Mouse (Mus musculus) megakaryocyte progenitor cell, adult 5-6 weeks (primary cell): Measurements from ENCODE around the gene Cep170b. TPM values are rescaled to one million over a fixed set of nuclear protein-coding genes. Genes with fewer than 3 reads are reported as not detected.

Experiments used
- ATAC-seq: replicated peaks from 2 replicates; pipeline ENCODE4 v1.8.0; 2016; ENCODE audit warnings: mild to moderate bottlenecking, moderate TSS enrichment, inconsistent platforms; ENCODE audit not compliant: poor library complexity
- total RNA-seq, 2 experiments: library from RNA; stranded (forward) in 1 of 2; stranded (reverse) in 1 of 2; fragments of 157-497, 149-512 nt in 1 of 2; fragments of 200-1000 nt in 1 of 2; gene quantifications; 2 replicates each; pipeline versions ENCODE4 v1.2.3 to v1.2.4; 2015 to 2017

Gene Cep170b
- total RNA-seq, 2 experiments from 2014 or later, result 2.1 to 4.7 TPM

DNA sequence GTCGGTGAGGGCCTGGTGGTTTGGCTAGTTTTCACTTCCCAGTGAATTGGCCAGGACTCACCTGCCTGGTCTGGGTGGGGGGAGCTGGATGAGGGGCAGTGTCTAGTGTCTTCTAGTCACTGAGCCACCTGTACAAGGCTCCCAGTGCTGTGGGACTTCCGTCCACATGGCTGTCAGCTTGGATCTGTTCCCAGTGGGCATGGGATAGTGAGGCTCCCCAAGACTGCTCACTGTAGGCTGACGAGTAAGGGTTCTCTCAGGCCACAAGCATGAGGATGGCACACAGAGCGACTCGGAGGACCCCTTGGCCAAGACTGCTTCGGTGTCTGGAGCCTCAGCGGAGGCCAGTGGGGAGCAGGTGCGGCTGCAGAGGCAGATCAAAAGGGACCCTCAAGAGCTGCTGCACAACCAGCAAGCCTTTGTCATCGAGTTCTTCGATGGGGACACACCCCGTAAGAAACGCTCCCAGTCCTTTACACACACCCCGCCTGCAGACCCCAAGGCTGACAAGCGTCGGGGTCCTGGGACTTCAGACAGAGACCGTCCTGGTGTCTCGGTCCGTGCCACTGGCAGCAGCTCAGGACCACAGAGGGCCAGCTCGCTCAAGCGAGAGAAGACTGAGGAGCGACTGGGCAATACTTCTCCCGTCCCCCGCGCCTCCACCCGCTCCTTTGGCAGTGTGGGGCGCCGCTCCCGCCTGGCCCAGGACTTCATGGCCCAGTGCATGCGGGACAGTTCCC, 15.8 kb downstream of the Cep170b start:
- ATAC-seq, result no peak

DNA sequence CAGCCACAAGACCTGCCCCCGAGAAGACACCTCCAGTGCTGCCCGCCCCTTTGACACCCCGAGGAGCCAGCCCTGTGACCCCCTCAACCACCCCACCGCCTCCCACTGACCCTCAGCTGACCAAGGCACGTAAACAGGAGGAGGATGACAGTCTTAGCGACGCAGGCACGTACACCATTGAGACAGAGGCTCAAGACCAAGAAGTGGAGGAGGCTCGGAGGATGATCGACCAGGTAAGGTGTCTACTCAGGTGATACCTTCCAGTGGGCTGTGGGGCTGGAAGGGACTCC, 16.3 kb downstream of the Cep170b start:
- no peak for ATAC-seq

DNA sequence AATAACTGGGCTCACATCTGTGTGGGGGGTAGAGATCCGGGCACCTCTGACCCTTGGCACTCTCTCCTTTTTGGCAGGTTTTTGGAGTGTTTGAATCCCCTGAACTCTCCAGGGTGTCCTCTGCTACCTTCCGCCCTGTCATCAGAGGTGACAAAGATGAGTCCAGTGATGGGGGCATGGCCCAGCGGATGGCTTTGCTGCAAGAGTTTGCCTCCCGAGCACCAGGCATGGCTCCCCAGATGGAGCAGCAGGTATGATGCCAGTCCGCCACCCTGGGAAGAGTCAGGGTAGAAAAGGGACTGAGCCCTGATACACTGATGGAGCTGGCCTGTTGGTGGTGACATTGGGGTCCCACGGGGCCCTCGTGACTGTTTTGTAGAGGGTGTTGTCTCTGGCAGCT, 16.8 kb downstream of the Cep170b start:
- ATAC-seq, result no peak

DNA sequence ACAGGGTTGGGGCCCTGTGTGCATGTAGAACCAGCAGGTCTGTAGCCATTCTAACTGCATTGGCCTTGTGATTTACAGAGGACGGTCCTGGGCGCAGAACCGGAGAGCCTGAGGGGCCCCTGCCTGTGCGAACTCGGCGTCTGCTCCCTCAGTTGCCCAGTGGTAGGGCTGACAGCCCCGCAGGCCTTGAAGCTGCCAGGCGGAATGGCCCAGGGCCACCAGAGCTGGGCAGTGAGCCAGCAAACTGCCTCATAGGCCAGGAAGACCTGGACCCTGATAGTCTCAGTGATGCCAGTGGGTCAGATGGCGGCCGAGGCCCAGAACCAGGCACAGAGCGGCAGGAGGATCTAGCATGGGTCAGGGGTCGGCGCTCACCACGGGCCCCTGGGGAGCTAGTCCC, 17.5 kb downstream of the Cep170b start:
- ATAC-seq, result no peak

GRCm38 (mm10) chr12:112738281-112739022, 18.2 kb downstream of the Cep170b start:
- ATAC-seq, result no peak

DNA sequence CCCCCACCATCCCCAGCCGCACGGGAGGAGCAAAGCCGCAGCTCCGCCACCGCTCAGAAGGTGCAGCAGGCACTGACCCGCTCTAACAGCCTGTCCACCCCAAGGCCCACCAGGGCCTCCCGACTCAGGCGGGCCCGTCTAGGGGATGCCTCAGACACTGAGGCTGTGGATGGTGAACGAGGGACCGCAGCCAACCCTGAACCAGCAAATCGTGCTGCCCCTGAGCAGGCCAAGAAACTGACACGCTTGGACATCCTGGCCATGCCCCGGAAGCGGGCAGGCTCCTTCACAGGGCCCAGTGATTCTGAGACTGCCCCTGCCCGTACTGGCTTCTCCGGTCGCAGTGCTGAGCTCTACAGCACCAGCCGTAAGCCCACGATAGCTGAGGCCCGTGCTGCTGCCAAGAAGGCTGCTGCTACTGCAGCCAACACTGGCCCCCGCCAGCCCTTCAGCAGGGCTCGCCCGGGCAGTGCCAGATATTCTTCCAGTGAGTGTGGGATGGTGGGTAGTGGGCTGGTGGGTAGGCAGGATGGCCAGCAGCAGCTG, 18.8 kb downstream of the Cep170b start:
- ATAC-seq, result no peak

DNA sequence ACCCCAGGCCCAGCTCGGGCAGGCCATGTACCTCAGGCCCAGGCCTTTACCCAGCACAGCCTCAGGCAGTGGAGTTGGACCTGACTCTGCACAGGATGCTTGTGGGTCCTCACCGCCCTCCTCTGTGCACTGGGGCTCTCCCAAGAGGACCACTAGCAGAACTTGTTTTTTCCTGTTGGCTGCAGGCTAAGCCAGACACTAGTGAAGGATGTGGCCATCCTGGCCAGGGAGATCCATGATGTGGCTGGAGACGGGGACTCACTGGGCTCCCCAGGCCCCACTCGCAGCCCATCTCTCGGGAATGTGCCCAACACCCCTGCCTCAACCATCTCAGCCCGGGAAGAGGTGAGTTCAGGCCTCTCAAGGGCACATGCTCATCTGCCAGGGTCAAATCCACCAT, 22.5 kb downstream of the Cep170b start:
- no peak for ATAC-seq

- ATAC-seq, result peak; percentile 85
Measured at GRCm38 (mm10) chr12:112743168-112743975, 23.1 kb downstream of the Cep170b start.

DNA sequence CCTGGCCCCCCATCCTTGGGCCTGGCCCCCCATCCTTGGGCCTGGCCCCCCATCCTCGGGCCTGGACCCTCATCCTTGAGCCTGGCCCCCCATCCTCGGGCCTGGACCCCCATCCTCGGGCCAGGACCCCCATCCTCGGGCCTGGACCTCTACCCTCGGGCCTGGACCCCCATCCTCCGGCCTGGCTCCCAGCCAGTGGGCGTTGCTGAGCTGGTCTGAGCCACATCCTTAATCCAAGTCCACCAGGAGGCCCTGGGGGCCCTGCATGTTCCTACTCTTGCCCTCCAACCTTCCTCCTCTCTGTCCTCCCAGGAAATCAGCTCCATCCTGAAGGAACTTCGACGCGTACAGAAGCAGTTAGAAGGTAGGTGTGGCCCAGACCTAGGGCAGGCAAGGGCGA, 24.0 kb downstream of the Cep170b start:
- ATAC-seq, result no peak

GRCm38 (mm10) chr12:112744891-112745580, 24.8 kb downstream of the Cep170b start:
- ATAC-seq, result no peak

DNA sequence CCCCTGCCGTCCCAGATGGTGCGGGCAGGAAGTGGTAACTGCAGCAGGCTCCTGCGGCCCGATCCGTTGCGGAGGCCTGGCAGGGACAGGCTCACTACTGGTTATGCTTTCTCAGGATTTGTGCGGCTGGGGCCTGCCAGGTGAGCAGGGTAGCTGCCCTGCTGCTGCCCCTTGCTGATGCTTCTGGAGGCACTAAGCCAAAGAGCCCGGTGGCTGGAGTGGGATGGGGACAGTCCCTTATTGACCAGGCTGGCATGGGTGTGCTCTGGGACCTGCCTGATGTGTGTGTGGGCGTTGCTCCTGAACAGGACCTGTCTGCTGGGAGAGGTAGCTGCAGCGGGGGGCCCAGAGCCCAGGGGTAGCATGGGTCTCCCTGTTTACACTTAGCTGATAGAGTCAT, 25.5 kb downstream of the Cep170b start:
- ATAC-seq, result no peak

- no peak for ATAC-seq
Measured at GRCm38 (mm10) chr12:112746461-112746807, 26.2 kb downstream of the Cep170b start.

DNA sequence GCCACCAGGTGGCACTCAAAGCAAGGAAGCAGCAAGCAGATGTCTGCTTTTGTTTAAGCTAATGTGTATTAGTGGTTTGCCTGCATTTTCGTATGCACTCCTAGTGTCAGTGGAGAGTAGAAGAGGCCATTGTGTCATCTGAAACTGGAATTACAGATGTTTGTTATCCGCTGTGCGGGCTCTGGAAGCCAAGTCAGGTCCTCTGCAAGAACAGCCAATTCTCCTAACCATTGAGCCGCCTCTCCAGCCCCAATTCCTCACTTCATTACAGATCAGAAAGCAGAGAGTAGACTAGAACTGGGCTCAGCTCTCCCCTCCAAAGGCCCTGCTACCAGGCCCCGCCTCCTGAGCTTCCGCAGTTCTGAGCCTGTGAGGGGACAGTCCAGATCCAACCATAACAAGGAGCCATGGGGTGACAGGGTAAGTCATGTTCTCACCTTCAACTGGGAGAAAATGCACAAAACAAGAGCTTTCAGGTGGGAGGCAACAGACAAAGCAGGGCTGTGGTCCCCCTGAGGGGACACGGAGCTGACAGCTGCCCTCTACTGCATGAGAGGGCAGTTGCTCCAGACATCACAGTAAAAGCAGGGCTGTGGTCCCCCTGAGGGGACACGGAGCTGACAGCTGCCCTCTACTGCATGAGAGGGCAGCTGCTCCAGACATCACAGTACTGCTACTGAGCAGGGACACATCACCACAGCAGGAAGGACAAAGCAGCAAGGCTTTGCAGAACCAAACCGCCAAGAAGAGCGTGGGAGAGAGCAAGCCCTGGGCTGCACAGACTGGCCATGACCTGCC, 26.8 kb downstream of the Cep170b start:
- ATAC-seq, result peak; percentile 59

DNA sequence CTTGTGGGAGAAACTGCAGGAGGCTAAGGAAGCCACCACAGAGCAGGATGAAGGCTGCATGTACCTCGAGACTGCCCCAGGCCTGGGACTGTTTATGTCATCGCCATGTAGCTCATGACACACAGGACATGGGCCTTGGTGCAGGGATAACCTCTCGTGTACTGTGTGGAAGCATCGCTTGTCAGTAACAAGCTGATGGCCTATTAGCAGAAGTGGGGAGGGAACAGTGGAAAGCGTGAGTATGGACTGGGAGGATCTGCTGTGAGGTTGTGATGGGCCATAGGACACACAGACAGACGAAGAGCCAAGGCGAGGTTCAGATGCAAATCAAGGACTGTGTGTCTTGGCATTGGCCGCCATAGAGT, 27.3 kb downstream of the Cep170b start:
- no peak for ATAC-seq

DNA sequence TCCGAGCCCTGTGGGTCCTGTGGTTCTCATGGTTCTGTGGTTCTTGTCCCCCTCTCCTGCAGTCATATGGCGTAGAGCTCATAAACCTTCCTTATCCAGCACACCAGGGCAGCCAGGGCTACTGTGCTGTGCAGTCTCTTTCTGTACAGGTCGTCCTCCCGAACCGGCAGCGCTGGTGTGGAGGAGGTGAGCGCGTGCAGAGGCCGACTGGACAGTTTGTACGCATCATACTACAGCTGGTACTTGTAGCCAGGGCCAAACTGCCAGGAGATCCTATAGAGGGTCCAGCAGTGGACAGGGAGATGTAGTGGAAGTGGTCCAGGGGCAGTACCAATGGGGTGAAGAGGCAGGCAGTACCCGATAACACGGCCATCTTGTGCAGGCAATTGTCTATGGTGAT, 30.7 kb downstream of the Cep170b start:
- ATAC-seq, result no peak

- peak; percentile 72 for ATAC-seq
Measured at GRCm38 (mm10) chr12:112752399-112752798, 32.1 kb downstream of the Cep170b start.

GRCm38 (mm10) chr12:112755900-112756299, 35.6 kb downstream of the Cep170b start:
- ATAC-seq, result no peak

GRCm38 (mm10) chr12:112757896-112758295, 37.6 kb downstream of the Cep170b start:
- ATAC-seq, result no peak

DNA sequence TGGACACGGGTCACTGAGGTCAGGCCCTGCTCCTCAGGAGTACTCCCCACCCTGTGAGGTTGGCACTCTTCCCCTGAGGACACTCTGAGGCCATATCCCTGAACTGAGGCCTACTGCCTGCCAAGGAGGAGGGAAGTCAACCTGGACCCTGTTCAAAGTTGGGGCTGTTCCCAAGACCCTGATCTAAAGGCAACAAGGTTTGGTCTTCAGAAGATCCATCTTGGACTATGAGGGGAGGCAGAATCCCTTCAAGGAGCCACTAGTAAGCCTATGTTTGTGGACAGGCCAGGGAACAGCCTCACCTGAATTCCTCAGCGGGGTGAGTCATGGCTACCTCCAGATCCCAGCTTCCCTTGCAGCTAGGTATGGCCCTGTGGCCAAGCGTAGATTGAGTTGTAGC, 39.2 kb downstream of the Cep170b start:
- no peak for ATAC-seq

DNA sequence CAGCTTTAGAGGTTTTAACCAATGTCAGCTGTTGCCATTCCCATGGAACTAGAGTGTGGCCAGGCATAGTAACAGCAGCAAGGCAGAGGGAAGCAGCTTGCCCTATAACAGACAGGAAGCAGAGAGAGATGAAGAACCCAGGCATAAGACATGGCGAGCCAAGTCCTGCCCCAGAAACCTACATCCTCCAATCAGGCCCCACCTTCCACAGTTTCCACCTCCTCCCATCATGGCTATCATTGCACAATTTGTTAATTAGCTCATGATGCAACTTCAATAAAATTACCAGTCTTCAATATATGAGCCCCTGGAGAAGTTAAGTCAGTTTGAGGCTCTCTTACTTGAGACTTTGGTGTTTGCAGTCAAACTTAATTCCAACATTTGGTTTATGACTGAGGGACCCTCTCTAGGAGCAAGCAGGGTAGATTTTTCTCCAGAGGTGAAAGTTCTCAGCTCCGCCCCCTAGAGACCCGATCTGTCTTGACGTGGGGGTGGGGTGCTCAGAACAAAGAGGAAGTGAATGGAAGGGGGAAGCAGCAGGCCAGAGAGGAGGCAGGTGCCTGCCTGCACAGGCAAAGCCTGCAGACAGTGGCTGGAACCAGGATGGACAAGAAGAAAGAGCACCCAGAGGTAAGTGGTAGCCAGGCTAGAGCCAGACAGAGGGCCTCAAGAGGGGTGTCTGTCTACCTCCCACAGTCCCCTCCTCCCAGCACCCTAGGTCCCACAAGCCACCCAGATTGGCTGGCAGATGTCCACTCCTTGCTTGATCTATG, 40.1 kb downstream of the Cep170b start, which contains the start of gene Pld4:
TSS of gene Pld4 (plus strand) at position 502 of the 773 bp plus-strand sequence.
- ATAC-seq, result peak; percentile 76
